Mouse (Mus musculus) C2C12 (cell line): ENCODE results near the gene Uap1. TPM values are rescaled to one million over a fixed set of nuclear protein-coding genes. Genes with fewer than 3 reads are reported as not detected.
A peak's percentile ranks its signal among the peaks of the same experiment; 100 is the strongest.

Experiments
- H3K27me3 ChIP-seq: one replicate; pipeline ENCODE4 v1.6.1; 2011; ENCODE audit not compliant: control insufficient read depth, insufficient read depth, insufficient read length
- H3K36me3 ChIP-seq: one replicate; pipeline ENCODE4 v1.6.1; 2011; ENCODE audit not compliant: control insufficient read depth, insufficient read depth
- H3K4me3 ChIP-seq: one replicate; pipeline ENCODE4 v1.5.1; 2011; ENCODE audit warnings: mild to moderate bottlenecking, control low read depth; ENCODE audit not compliant: poor library complexity, insufficient read depth, severe bottlenecking
- H3K79me2 ChIP-seq: one replicate; pipeline ENCODE4 v1.6.1; 2011; ENCODE audit not compliant: control insufficient read depth, insufficient read depth
- H3K79me3 ChIP-seq: one replicate; pipeline ENCODE4 v1.6.1; 2011; ENCODE audit warnings: low read depth, control low read depth
- H3ac ChIP-seq: one replicate; pipeline ENCODE3; 2011; ENCODE audit warnings: low read depth; ENCODE audit not compliant: control insufficient read depth, insufficient read length
- CEBPB ChIP-seq: IDR thresholded peaks from one replicate; pipeline ENCODE4 v1.6.1; 2011; ENCODE audit warnings: low read depth, mild to moderate bottlenecking, control low read depth, moderate library complexity
- CTCF ChIP-seq: IDR thresholded peaks from one replicate; pipeline ENCODE4 v1.5.1; 2011; ENCODE audit not compliant: control insufficient read depth, insufficient read depth, insufficient read length
- FOSL1 ChIP-seq: IDR thresholded peaks from one replicate; pipeline ENCODE4 v1.8.0; 2011; ENCODE audit warnings: mild to moderate bottlenecking, low read length; ENCODE audit not compliant: poor library complexity, insufficient read depth, severe bottlenecking
- MAX ChIP-seq: IDR thresholded peaks from one replicate; pipeline ENCODE4 v1.6.1; 2011; ENCODE audit warnings: mild to moderate bottlenecking, control low read depth
- MYOD1 ChIP-seq: IDR thresholded peaks from one replicate; pipeline ENCODE4 v1.6.1; 2011; ENCODE audit warnings: low read depth; ENCODE audit not compliant: control insufficient read depth, insufficient read length
- MYOG ChIP-seq: IDR thresholded peaks from one replicate; pipeline ENCODE4 v1.6.1; 2011; ENCODE audit not compliant: control insufficient read depth, insufficient read length; ENCODE audit errors: extremely low read depth
- USF1 ChIP-seq: IDR thresholded peaks from one replicate; pipeline ENCODE4 v1.6.1; 2011; ENCODE audit warnings: low read depth, mild to moderate bottlenecking, control low read depth, moderate library complexity
- polyA plus RNA-seq: library from polyadenylated mRNA; unstranded; fragments of >200 nt; fragmentation: generic; extraction: Trizol; gene quantifications from one replicate; pipeline ENCODE4 v1.2.1, GENCODE M21; 2012; ENCODE audit warnings: missing spikeins

Uap1 gene
- polyA plus RNA-seq, 1 experiment: 17.5 TPM

GRCm38 (mm10) chr1:170147651-170148448, 26.9 kb downstream of the Uap1 start:
- H3K36me3 ChIP-seq: peaks cover 50% of the 10 kb centered on the region
- H3K79me2 ChIP-seq: no peaks in the 10 kb centered on the region
- H3K4me3 ChIP-seq: no peak overlapping the region
- no peak overlapping the region for H3ac ChIP-seq
- H3K79me3 ChIP-seq: no peaks in the 10 kb centered on the region
- TF ChIP-seq MYOD1 (no peak), MAX (no peak), MYOG (no peak), CEBPB (no peak), FOSL1 (no peak), USF1 (no peak), CTCF (no peak)
- H3K27me3 ChIP-seq: no peaks in the 10 kb centered on the region

DNA sequence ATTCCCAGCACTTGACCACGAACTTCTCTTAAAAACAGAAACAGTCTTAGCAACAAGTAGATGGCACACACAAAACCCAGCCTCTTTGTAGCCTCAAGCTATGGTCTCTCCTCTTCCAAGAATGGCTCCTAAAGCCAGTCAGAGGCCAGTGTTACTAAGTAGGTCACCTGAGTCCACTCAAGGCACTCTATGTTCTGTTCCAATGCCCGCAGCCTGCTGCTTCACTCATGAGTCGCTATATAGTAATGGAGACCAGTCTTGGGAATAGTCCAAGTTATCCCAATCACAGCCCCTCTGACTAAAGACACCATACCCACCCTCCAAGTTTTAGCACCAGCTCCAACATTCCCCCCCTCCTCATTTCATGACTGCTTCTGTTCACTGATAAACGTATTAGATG, 29.2 kb downstream of the Uap1 start:
- no peak for TF ChIP-seq USF1
- TF ChIP-seq MYOG: no peak
- TF ChIP-seq CTCF: no peak
- Histone ChIP-seq H3K27me3 (no peaks in the 10 kb centered on the region), H3ac (no peak overlapping the region), H3K79me2 (no peaks in the 10 kb centered on the region), H3K4me3 (no peak overlapping the region), H3K79me3 (no peaks in the 10 kb centered on the region), H3K36me3 (peaks cover 51% of the 10 kb centered on the region)

DNA sequence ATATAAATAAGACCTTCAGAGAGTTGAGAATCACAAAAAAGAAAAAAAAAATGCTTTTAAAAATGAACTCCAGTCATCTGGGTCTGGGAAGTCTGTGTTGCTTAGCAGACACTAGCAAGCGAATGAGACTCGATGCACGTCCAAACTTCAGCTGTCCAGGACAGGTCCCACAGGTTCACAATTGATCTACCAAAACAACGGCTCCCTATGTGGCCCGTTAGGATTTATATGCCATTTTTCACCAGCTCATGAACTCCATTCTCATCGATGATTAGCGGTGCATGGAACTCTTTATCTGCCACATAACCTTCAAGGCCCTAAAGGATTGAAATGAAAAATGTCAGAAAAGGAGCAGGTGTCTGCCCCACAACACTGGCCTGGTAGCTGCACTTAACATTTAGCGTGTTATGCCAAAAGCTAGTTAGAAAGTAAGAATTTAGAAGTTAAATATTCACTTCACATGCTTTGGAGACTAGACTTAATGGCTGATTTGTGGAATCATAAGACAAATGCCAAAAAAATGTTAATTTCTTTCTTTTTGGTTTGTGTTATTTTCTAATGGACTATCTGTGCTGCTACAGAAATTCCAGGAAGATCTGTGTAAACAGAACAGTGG, 32.4 kb downstream of the Uap1 start:
- Histone ChIP-seq H3ac (no peak overlapping the region), H3K79me3 (no peaks in the 10 kb centered on the region), H3K36me3 (peaks cover 29% of the 10 kb centered on the region), H3K4me3 (no peak overlapping the region), H3K79me2 (no peaks in the 10 kb centered on the region), H3K27me3 (no peaks in the 10 kb centered on the region)
- TF ChIP-seq USF1 (no peak), MAX (no peak), MYOD1 (no peak), FOSL1 (no peak), CTCF (no peak), MYOG (no peak), CEBPB (no peak)

- no peaks in the 10 kb centered on the region for H3K27me3 ChIP-seq
- TF ChIP-seq MYOD1 (no peak), USF1 (no peak), MYOG (no peak), MAX (no peak), CEBPB (no peak), CTCF (no peak), FOSL1 (no peak)
- no peaks in the 10 kb centered on the region for H3K79me3 ChIP-seq
- peaks cover 22% of the 10 kb centered on the region for H3K36me3 ChIP-seq
- no peak overlapping the region for H3K4me3 ChIP-seq
- no peaks in the 10 kb centered on the region for H3K79me2 ChIP-seq
- H3ac ChIP-seq: no peak overlapping the region
Measured at GRCm38 (mm10) chr1:170141626-170142025, 33.1 kb downstream of the Uap1 start.

GRCm38 (mm10) chr1:170136351-170137009, 38.3 kb downstream of the Uap1 start:
- no peaks in the 10 kb centered on the region for H3K79me3 ChIP-seq
- TF ChIP-seq FOSL1 (no peak), MYOD1 (no peak), MAX (peak; percentile 11), USF1 (no peak), CTCF (peak; percentile 49), CEBPB (no peak), MYOG (no peak)
- H3ac ChIP-seq: no peak overlapping the region
- no peaks in the 10 kb centered on the region for H3K27me3 ChIP-seq
- no peaks in the 10 kb centered on the region for H3K36me3 ChIP-seq
- no peak overlapping the region for H3K4me3 ChIP-seq
- no peaks in the 10 kb centered on the region for H3K79me2 ChIP-seq
